Mouse (Mus musculus): ENCODE measurements around the gene Plxnc1.

GRCm38 (mm10) chr10:94941551-94941950 lies 3.1 kb downstream of the Plxnc1 start:
- TF ChIP-seq ZMIZ1 (IDR thresholded peaks at IDR 0.05; ENCODE audit: low read depth, low read length) (no peak), MEF2A (IDR thresholded peaks at IDR 0.05; ENCODE audit: borderline replicate concordance, low read depth, low read length) (no peak), POLR2A (IDR thresholded peaks at IDR 0.05; ENCODE audit: low read depth, low read length) (no peak), SIN3A (IDR thresholded peaks at IDR 0.05; ENCODE audit: low read length) (no peak), CTCF (conservative IDR thresholded peaks at IDR 0.05 in 1 of 2, IDR thresholded peaks at IDR 0.05 in 1 of 2; ENCODE audit: low read depth in 2 of 2, low read length in 2 of 2) (no peak), RAD21 (IDR thresholded peaks at IDR 0.05; ENCODE audit: low read depth, low read length) (no peak), ZNF384 (IDR thresholded peaks at IDR 0.05; ENCODE audit: low read depth, low read length) (no peak), ZC3H11A (IDR thresholded peaks at IDR 0.05; ENCODE audit: low read depth, low read length) (no peak), BHLHE40 (IDR thresholded peaks at IDR 0.05; ENCODE audit: low read depth, low read length) (no peak), HCFC1 (IDR thresholded peaks at IDR 0.05; ENCODE audit: low read depth, low read length) (no peak), MAX (IDR thresholded peaks at IDR 0.05; ENCODE audit: low read length) (no peak), CHD2 (IDR thresholded peaks at IDR 0.05; ENCODE audit: low read length) (no peak), MXI1 (IDR thresholded peaks at IDR 0.05; ENCODE audit: low read depth, low read length) (no peak), JUND (conservative IDR thresholded peaks at IDR 0.05; ENCODE audit: low read depth, low read length) (no peak)

All from CH12.LX (cell line).